Mouse (Mus musculus) myocyte (in vitro differentiated cells): ENCODE measurements around the gene Eef1akmt2.

Experiments
- CEBPB ChIP-seq: IDR thresholded peaks from 2 replicates; pipeline ENCODE4 v1.6.1; 2011; ENCODE audit warnings: mild to moderate bottlenecking, moderate library complexity; ENCODE audit not compliant: poor library complexity, insufficient read depth, severe bottlenecking
- E2F4 ChIP-seq: IDR thresholded peaks from one replicate; pipeline ENCODE4 v1.6.1; 2011; ENCODE audit warnings: mild to moderate bottlenecking, control low read depth, moderate library complexity; ENCODE audit not compliant: insufficient read depth
- MAX ChIP-seq: IDR thresholded peaks from one replicate; pipeline ENCODE4 v1.6.1; 2011; ENCODE audit warnings: low read depth, mild to moderate bottlenecking, control low read depth
- MYOD1 ChIP-seq, 3 experiments: IDR thresholded peaks; one replicate each; pipeline ENCODE4 v1.6.1; 2011; ENCODE audit warnings: control low read depth in 2 of 3, low read depth in 2 of 3, mild to moderate bottlenecking in 2 of 3, moderate library complexity in 1 of 3; ENCODE audit not compliant: insufficient read length in 2 of 3, control insufficient read depth in 1 of 3
- MYOG ChIP-seq, 3 experiments: IDR thresholded peaks; one replicate each; pipeline ENCODE4 v1.6.1; 2011; ENCODE audit warnings: control low read depth in 2 of 3, low read depth in 2 of 3, mild to moderate bottlenecking in 2 of 3; ENCODE audit not compliant: insufficient read length in 2 of 3, control insufficient read depth in 1 of 3, insufficient read depth in 1 of 3
- POLR2A ChIP-seq: IDR thresholded peaks from one replicate; pipeline ENCODE4 v1.6.1; 2011; ENCODE audit warnings: low read depth, mild to moderate bottlenecking, control low read depth, moderate library complexity; ENCODE audit not compliant: insufficient read length
- POLR2AphosphoS2 ChIP-seq: IDR thresholded peaks from one replicate; pipeline ENCODE4 v1.6.1; 2011; ENCODE audit warnings: low read depth, control low read depth; ENCODE audit not compliant: insufficient read length
- REST ChIP-seq: IDR thresholded peaks from one replicate; pipeline ENCODE4 v1.6.1; 2011; ENCODE audit warnings: mild to moderate bottlenecking, control low read depth, moderate library complexity; ENCODE audit not compliant: insufficient read depth, insufficient read length
- TCF12 ChIP-seq: IDR thresholded peaks from one replicate; pipeline ENCODE4 v1.6.1; 2011; ENCODE audit warnings: mild to moderate bottlenecking, control low read depth; ENCODE audit not compliant: poor library complexity, insufficient read depth, severe bottlenecking
- TCF3 ChIP-seq: IDR thresholded peaks from one replicate; pipeline ENCODE4 v1.6.1; 2011; ENCODE audit warnings: low read depth, control low read depth; ENCODE audit not compliant: insufficient read length
- USF1 ChIP-seq: IDR thresholded peaks from one replicate; pipeline ENCODE4 v1.6.1; 2011; ENCODE audit warnings: low read depth, mild to moderate bottlenecking, control low read depth, moderate library complexity

GRCm38 (mm10) chr7:132793467-132793866 lies 59.0 kb downstream of the Eef1akmt2 start:
- TF ChIP-seq POLR2A (no peak), CEBPB (no peak), MYOD1 (IDR thresholded peaks at IDR 0.05; ENCODE audit: control insufficient read depth in 1 of 3, insufficient read length in 2 of 3, low read depth in 2 of 3) (peak in 1 of 3 experiments; percentile 19), USF1 (no peak), TCF3 (no peak), POLR2AphosphoS2 (no peak), REST (no peak), E2F4 (no peak), MAX (no peak), TCF12 (no peak), MYOG (IDR thresholded peaks at IDR 0.05; ENCODE audit: control insufficient read depth in 1 of 3, insufficient read depth in 1 of 3, insufficient read length in 2 of 3, low read depth in 2 of 3) (peak in 1 of 3 experiments; percentile 57)
